Mouse (Mus musculus): Measurements from ENCODE around the gene Bcl10. TPM values are rescaled to one million over a fixed set of nuclear protein-coding genes. Genes with fewer than 3 reads are reported as not detected.

The Bcl10 gene
- total and polyA plus RNA-seq, 2 experiments from 2014 or later, result 32.8 to 36.4 TPM

DNA sequence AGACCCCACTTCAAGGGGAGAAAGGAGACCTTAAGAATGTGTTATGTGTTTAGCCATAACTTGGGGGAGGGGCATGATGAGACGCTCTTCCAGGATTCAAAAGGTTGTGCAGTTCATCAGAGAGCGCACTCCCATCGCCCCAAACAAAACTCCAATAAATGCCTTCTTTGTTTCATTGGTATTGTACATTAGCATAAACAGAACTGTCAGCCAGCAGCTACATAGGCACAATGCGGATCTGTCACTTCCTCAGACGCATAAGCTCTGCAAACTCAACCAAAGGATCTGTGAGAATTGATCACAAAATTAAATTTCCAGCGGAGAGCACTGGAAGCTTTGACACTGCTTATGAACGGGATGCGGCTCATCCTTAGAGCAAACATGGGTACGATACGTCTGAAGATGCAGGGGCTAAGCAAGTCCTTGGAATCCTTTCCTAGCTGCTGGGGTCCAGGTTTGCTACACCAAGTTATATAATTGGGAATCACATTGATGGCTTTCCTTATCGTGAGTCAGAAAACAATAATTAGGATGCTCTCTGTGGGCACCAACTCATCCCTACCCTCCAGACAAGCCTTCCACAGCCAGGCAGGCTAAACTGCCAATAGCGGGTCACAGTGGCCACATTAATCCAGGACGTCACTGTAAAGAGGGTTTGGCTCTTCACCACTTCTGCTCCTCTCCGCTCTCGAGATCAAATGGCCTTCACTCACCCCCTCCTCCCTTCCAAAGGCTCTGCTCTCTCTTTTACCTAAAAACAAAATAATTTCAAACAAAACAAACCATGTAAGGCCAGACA, 40.3 kb upstream of the Bcl10 start:
- no peaks in the 10 kb centered on the region for H3K27me3 ChIP-seq (ENCODE audit: insufficient read depth, low read length)
- H3K9ac ChIP-seq (replicated peaks; ENCODE audit: low read length), result no peak overlapping the region
- H3K4me3 ChIP-seq (ENCODE audit: low read length), result no peak overlapping the region
- peak; percentile 55 for ATAC-seq
- DNase-seq (ENCODE audit: low spot score), result no peak
- H3K36me3 ChIP-seq (ENCODE audit: insufficient read depth, low read length), result no peaks in the 10 kb centered on the region
- H3K4me1 ChIP-seq (ENCODE audit: insufficient read depth, low read length), result peaks cover 16% of the 10 kb centered on the region
- TF ChIP-seq CTCF (IDR thresholded peaks at IDR 0.05; ENCODE audit: low read depth), result no peak
- H3K4me2 ChIP-seq (ENCODE audit: low read depth, low read length), result no peak overlapping the region
- WGBS, result 57% methylated on average over 15 of the region's 15 CpGs
- no peaks in the 10 kb centered on the region for H3K9me3 ChIP-seq (ENCODE audit: low read length)
- H3K27ac ChIP-seq, result no peak overlapping the region

DNA sequence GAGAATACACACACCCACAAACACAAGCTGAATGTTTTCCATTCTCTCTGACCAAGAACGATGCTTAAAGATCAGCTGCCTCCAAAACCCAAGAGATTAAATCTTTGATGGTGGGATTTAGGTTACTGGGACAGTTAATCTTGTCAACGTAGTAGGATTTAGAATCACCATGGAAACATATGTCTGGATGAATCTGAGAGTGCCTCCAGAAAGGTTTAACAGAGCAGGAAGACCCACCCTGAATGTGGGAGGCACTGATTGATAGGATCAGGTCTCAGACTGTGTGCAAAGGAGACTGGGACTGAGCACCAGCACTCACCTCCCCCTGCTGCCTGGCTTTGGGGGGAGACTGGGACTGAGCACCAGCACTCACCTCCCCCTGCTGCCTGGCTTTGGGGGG, 39.4 kb upstream of the Bcl10 start:
- no peaks in the 10 kb centered on the region for H3K36me3 ChIP-seq (ENCODE audit: insufficient read depth, low read length)
- TF ChIP-seq CTCF (IDR thresholded peaks at IDR 0.05; ENCODE audit: low read depth), result no peak
- H3K9me3 ChIP-seq (ENCODE audit: low read length), result no peaks in the 10 kb centered on the region
- H3K27ac ChIP-seq, result no peak overlapping the region
- no peak overlapping the region for H3K9ac ChIP-seq (replicated peaks; ENCODE audit: low read length)
- H3K4me1 ChIP-seq (ENCODE audit: insufficient read depth, low read length), result peaks cover 16% of the 10 kb centered on the region
- ATAC-seq, result peak; percentile 60
- DNase-seq (ENCODE audit: low spot score), result no peak
- H3K4me2 ChIP-seq (ENCODE audit: low read depth, low read length), result no peak overlapping the region
- 34% methylated on average over 2 of the region's 2 CpGs for WGBS
- H3K4me3 ChIP-seq (ENCODE audit: low read length), result no peak overlapping the region
- H3K27me3 ChIP-seq (ENCODE audit: insufficient read depth, low read length), result no peaks in the 10 kb centered on the region

DNA sequence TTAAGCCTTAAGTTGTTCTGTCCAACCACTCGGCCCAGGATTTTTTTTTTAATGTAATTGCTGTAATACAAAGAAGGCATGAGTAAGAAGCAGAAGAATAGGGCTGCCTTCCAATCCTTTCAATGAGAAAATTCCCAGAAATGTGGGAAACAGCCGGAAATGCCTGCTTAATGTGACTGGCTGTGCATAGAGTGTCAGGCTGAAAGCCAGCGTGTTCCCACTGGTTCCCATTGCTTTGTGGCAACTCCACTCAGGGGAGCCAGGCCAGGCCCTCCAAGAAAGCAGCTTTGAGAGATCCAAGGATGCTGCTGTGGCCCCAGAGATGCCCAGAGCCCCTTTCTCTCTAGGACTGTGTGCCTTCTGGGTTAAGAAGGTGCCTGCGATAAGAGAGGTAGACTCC, 37.2 kb upstream of the Bcl10 start:
- Histone ChIP-seq H3K9me3 (ENCODE audit: low read length) (no peaks in the 10 kb centered on the region), H3K4me2 (ENCODE audit: low read depth, low read length) (no peak overlapping the region), H3K27me3 (ENCODE audit: insufficient read depth, low read length) (no peaks in the 10 kb centered on the region), H3K36me3 (ENCODE audit: insufficient read depth, low read length) (no peaks in the 10 kb centered on the region), H3K4me1 (ENCODE audit: insufficient read depth, low read length) (peaks cover 16% of the 10 kb centered on the region), H3K27ac (peak overlapping the region; percentile 16; the same call in 1 of the 2 replicates), H3K9ac (replicated peaks; ENCODE audit: low read length) (no peak overlapping the region), H3K4me3 (ENCODE audit: low read length) (no peak overlapping the region)
- no peak for TF ChIP-seq CTCF (IDR thresholded peaks at IDR 0.05; ENCODE audit: low read depth)
- 47% methylated on average over 4 of the region's 4 CpGs for WGBS
- DNase-seq (ENCODE audit: low spot score), result peak; percentile 52
- no peak for ATAC-seq

DNA sequence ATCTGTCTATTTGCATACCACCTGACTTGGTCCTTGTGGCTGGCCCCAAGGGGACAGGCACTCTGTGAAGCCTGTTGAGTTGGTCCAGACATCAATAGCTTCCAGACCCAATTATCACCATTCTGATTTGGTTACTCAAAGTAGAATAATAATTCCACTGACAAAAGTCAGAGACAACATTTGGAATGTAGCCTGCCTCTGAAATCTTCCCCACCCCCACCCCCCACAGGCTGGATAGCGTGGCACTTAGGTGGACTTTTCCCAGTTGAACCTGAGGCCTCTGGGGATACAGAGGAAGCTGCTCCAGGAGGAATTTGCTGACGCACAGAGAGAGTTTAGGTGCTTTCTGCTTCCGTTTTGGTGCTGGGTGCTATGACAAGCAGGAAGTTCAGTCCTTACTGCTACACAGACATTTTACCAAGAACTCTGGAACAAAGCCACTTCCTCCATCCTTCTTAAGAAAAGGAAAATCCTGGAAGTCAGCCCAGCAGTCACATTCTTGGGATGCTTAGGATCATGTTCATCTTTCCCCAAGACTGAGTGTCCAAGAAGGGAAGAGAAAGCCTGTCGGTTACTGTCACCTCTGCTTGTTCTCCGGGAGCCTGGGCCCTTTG, 36.6 kb upstream of the Bcl10 start:
- no peak for TF ChIP-seq CTCF (IDR thresholded peaks at IDR 0.05; ENCODE audit: low read depth)
- Histone ChIP-seq H3K27ac (peak overlapping the region; percentile 16; the same call in 1 of the 2 replicates), H3K4me3 (ENCODE audit: low read length) (no peak overlapping the region), H3K4me1 (ENCODE audit: insufficient read depth, low read length) (peaks cover 16% of the 10 kb centered on the region), H3K36me3 (ENCODE audit: insufficient read depth, low read length) (no peaks in the 10 kb centered on the region), H3K9me3 (ENCODE audit: low read length) (no peaks in the 10 kb centered on the region), H3K27me3 (ENCODE audit: insufficient read depth, low read length) (no peaks in the 10 kb centered on the region), H3K9ac (replicated peaks; ENCODE audit: low read length) (no peak overlapping the region), H3K4me2 (ENCODE audit: low read depth, low read length) (no peak overlapping the region)
- no peak for DNase-seq (ENCODE audit: low spot score)
- no peak for ATAC-seq
- 44% methylated on average over 5 of the region's 5 CpGs for WGBS

DNA sequence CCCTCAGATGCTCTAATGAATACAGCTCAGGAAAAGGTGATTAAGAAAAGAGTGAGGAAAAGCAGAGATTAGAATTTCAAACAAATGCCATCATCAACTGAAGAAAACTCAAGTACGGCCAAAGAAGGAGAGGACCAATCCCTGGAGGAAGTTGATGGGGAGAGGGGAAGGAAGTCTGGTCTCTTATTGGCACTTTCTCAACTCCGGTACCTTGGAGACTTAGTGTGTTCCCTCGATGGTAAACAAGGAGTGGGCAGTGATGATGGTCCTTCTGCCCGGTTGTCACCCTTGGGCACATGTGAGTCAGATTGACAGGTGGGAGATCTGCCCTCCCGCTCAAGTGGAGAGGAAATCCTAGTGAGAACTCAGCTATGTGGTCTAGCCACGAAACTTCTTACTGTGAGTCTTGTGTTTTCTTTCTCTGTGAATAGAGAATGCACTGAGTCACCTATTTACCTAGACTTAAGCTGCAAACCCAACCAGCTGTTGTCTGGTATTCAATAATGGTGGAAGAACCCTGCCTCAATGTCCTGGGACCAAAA, 35.1 kb upstream of the Bcl10 start:
- Histone ChIP-seq H3K9me3 (ENCODE audit: low read length) (no peaks in the 10 kb centered on the region), H3K36me3 (ENCODE audit: insufficient read depth, low read length) (no peaks in the 10 kb centered on the region), H3K4me1 (ENCODE audit: insufficient read depth, low read length) (peaks cover 12% of the 10 kb centered on the region), H3K27me3 (ENCODE audit: insufficient read depth, low read length) (no peaks in the 10 kb centered on the region), H3K9ac (replicated peaks; ENCODE audit: low read length) (no peak overlapping the region), H3K27ac (no peak overlapping the region), H3K4me3 (ENCODE audit: low read length) (no peak overlapping the region), H3K4me2 (ENCODE audit: low read depth, low read length) (no peak overlapping the region)
- ATAC-seq (no peak), DNase-seq (ENCODE audit: low spot score) (no peak)
- TF ChIP-seq CTCF (IDR thresholded peaks at IDR 0.05; ENCODE audit: low read depth), result no peak
- 78% methylated on average over 6 of the region's 6 CpGs for WGBS

DNA sequence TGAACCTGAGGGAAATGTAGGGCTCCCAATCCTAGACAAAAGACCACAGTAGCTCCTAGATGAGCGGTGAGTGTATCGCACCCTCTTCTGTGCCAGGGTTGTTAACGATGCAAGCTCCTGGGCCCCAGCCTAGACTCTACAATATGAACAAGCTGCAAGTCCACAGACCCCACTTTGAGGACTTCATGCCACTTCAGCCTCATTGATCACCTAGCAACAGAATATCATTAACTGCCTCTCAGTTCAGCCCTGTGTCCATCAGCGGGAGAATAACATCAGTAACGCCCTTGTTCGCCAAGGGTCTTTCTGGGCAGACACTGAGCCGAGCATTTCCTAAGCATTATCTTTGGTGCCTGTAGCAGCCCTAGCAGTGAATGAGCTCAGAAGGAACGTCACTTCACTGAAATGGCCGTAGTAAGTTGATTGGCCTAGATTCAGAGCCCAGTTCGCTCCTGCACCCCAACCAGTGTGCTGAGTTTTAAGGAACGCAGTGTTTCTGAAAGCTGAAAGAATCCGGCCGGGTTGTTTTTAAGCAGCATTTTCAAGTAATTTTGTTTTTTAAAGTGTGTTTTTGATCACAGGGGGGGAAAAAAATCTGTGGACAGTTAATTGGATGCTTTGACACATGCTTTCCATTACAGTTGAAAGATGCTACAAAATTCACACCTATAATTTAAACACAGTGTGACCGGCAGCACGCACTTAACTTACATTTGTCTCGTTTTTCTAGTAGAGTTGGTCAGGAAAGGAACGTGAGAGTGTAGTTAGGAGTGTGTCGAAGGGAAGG, 32.1 kb upstream of the Bcl10 start:
- no peak overlapping the region for H3K4me2 ChIP-seq (ENCODE audit: low read depth, low read length)
- no peak overlapping the region for H3K9ac ChIP-seq (replicated peaks; ENCODE audit: low read length)

More for the DNA sequence above, 32.1 kb upstream of the Bcl10 start:
- Histone ChIP-seq H3K27me3 (ENCODE audit: insufficient read depth, low read length) (no peaks in the 10 kb centered on the region), H3K4me1 (ENCODE audit: insufficient read depth, low read length) (peaks cover 3% of the 10 kb centered on the region), H3K27ac (peak overlapping the region; percentile 28; the same call in 1 of the 2 replicates), H3K4me3 (ENCODE audit: low read length) (no peak overlapping the region), H3K9me3 (ENCODE audit: low read length) (no peaks in the 10 kb centered on the region), H3K36me3 (ENCODE audit: insufficient read depth, low read length) (no peaks in the 10 kb centered on the region)
- ATAC-seq, result peak; percentile 97
- TF ChIP-seq CTCF (IDR thresholded peaks at IDR 0.05; ENCODE audit: low read depth), result no peak
- WGBS, result 34% methylated on average over 18 of the region's 18 CpGs
- peak; percentile 82 for DNase-seq (ENCODE audit: low spot score)
